Mouse (Mus musculus): ENCODE results near the gene Zfp536. TPM values are rescaled to one million over a fixed set of nuclear protein-coding genes. Genes with fewer than 3 reads are reported as not detected.
A peak's percentile ranks its signal among the peaks of the same experiment; 100 is the strongest.

Gene Zfp536
- polyA plus RNA-seq, 1 experiment from 2014 or later = 27.5 TPM

DNA sequence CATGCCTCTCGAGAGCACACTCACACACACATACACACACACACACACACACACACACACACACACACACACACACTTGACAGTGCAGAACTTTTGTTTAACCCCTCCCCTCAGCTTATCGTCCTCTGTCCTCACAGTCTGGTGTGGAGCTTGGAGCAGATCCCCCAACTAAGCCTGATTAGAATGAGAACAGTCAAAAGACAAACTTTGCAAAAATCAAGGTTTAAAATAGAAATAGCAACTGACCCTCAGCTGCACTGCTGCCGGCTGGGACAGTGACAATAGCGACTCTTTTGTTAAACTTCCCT, 37.1 kb downstream of the Zfp536 start:
- Histone ChIP-seq H3K4me1 (ENCODE audit: control insufficient read depth, insufficient read depth, low read length) (peaks cover 46% of the 10 kb centered on the region), H3K27me3 (ENCODE audit: control insufficient read depth, insufficient read depth, low read length) (no peaks in the 10 kb centered on the region), H3K36me3 (ENCODE audit: control insufficient read depth, insufficient read depth, low read length) (no peaks in the 10 kb centered on the region), H3K4me2 (no peak overlapping the region), H3K9ac (ENCODE audit: low read length) (no peak overlapping the region; the same call in 1 of the 2 replicates), H3K27ac (ENCODE audit: low read depth, low read length) (no peak overlapping the region; the same call in 1 of the 2 replicates), H3K4me3 (ENCODE audit: low read depth, low read length) (no peak overlapping the region), H3K9me3 (ENCODE audit: control insufficient read depth, low read length) (no peaks in the 10 kb centered on the region)
- 10% methylated on average over 4 of the region's 4 CpGs for WGBS
- ATAC-seq (ENCODE audit: low FRiP score) = peak; percentile 59
- peak; percentile 90 for DNase-seq (ENCODE audit: low spot score, missing footprints)

DNA sequence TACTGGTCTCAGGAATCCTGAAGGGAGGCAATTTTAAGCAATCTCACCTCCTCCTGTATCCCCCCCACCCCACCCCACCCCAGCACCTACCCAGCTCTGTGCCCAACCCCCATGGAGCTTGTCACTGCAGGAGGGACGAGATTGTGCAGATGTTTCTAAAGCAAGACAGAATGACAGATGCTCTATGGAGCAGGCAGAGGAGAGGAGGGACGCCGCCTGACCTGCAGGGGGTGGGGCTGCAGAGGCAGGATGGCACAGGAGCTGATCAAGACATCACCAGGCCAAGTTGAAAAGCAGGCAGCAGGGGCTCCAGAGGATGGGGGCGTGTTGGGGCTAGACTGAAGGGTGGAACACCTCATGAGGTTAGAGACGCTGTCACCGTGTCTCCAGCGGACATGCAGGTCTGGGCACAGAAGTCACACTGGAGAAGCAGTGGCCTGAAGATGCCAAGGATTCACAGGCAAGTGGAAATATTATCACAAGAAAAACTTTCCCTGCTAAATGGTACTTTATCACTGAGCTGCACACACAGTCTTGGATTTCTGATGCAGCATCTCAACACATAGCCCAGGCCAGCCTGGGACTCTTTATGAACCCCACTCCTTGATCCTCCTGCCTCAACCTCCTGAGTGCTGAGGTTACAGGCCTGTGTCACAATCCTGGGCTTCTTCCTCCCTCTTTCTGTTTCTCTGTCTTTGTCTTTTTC, 37.6 kb downstream of the Zfp536 start:
- no peaks in the 10 kb centered on the region for H3K36me3 ChIP-seq (ENCODE audit: control insufficient read depth, insufficient read depth, low read length)
- H3K27me3 ChIP-seq (ENCODE audit: control insufficient read depth, insufficient read depth, low read length) = no peaks in the 10 kb centered on the region
- H3K9me3 ChIP-seq (ENCODE audit: control insufficient read depth, low read length) = no peaks in the 10 kb centered on the region
- H3K4me3 ChIP-seq (ENCODE audit: low read depth, low read length) = no peak overlapping the region
- peak overlapping the region; percentile 30; the same call in 1 of the 2 replicates for H3K27ac ChIP-seq (ENCODE audit: low read depth, low read length)
- no peak overlapping the region for H3K4me2 ChIP-seq
- 26% methylated on average over 7 of the region's 7 CpGs for WGBS
- H3K4me1 ChIP-seq (ENCODE audit: control insufficient read depth, insufficient read depth, low read length) = peaks cover 43% of the 10 kb centered on the region
- DNase-seq (ENCODE audit: low spot score, missing footprints) = no peak
- peak; percentile 61 for ATAC-seq (ENCODE audit: low FRiP score)
- H3K9ac ChIP-seq (ENCODE audit: low read length) = peak overlapping the region; percentile 39

DNA sequence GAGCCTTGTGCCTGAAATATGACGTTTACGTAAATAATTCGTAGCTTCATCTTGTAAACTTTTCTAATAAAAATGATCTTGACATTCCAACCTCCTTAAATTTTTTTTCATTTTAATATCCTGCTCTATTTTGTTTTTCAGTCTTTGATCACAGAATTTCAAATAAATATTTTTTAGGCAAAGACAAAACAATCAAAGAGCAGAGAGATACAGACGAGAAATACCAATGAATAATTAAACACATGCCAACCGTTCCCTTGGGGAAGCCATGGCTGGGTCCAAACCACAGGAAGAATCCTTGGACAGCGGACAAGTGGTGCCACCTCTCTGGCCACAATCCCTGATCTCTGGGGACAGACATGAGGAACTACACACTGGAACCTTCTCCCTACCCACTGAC, 38.3 kb downstream of the Zfp536 start:
- no peaks in the 10 kb centered on the region for H3K9me3 ChIP-seq (ENCODE audit: control insufficient read depth, low read length)
- no peaks in the 10 kb centered on the region for H3K36me3 ChIP-seq (ENCODE audit: control insufficient read depth, insufficient read depth, low read length)
- H3K4me2 ChIP-seq = 0 out of 2 replicates have a peak overlapping the region, but pooled peaks have one; percentile 3
- DNase-seq (ENCODE audit: low spot score, missing footprints) (no peak), ATAC-seq (ENCODE audit: low FRiP score) (no peak)
- WGBS = 73% methylated on average over 6 of the region's 6 CpGs
- H3K9ac ChIP-seq (ENCODE audit: low read length) = no peak overlapping the region
- no peaks in the 10 kb centered on the region for H3K27me3 ChIP-seq (ENCODE audit: control insufficient read depth, insufficient read depth, low read length)
- H3K4me1 ChIP-seq (ENCODE audit: control insufficient read depth, insufficient read depth, low read length) = peaks cover 43% of the 10 kb centered on the region
- H3K4me3 ChIP-seq (ENCODE audit: low read depth, low read length) = no peak overlapping the region
- H3K27ac ChIP-seq (ENCODE audit: low read depth, low read length) = no peak overlapping the region

DNA sequence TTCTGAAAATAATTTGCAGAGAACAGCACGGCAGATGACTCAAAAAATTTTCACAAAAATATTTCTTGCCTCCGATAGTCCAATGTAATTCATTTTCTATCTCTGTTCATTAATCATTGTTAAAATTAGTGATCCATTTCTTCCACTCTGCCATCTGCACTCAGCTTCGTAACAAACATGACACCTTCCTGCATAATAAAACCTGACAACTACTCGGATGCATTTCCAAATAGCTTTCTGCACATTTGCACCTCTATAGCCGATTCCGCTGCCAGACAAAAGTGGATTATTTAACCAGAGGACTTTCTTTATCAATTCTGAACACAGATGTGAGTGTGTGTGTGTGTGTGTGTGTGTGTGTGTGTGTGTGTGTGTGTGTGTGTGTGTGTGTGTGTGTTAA, 38.9 kb downstream of the Zfp536 start:
- Histone ChIP-seq H3K27me3 (ENCODE audit: control insufficient read depth, insufficient read depth, low read length) (no peaks in the 10 kb centered on the region), H3K9me3 (ENCODE audit: control insufficient read depth, low read length) (no peaks in the 10 kb centered on the region), H3K4me2 (no peak overlapping the region), H3K4me1 (ENCODE audit: control insufficient read depth, insufficient read depth, low read length) (peaks cover 43% of the 10 kb centered on the region), H3K4me3 (ENCODE audit: low read depth, low read length) (no peak overlapping the region), H3K27ac (ENCODE audit: low read depth, low read length) (no peak overlapping the region), H3K36me3 (ENCODE audit: control insufficient read depth, insufficient read depth, low read length) (no peaks in the 10 kb centered on the region), H3K9ac (ENCODE audit: low read length) (no peak overlapping the region)
- ATAC-seq (ENCODE audit: low FRiP score) (no peak), DNase-seq (ENCODE audit: low spot score, missing footprints) (no peak)
- WGBS = 51% methylated on average over 6 of the region's 6 CpGs

DNA sequence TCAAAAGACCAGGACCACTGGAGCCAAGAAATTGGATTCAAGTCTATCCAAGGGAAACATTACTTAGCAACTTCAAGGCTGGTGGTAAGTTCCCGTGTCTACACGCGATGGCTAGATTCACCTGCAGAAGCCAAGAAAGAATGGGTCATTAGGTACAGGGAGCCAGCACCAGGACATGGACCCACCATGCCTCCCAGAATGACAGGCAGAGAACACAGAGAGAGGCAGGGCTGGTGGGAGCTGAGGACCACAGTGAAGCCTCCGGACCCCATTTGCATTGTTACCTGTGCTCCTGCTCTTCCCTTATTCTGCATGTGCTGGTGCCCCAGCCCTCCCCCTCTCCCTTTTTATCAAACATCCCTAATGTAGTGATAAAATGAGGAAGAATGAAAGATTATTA, 39.4 kb downstream of the Zfp536 start:
- no peak overlapping the region; the same call in 1 of the 2 replicates for H3K27ac ChIP-seq (ENCODE audit: low read depth, low read length)
- WGBS = 99% methylated on average over 4 of the region's 4 CpGs
- H3K9me3 ChIP-seq (ENCODE audit: control insufficient read depth, low read length) = no peaks in the 10 kb centered on the region
- DNase-seq (ENCODE audit: low spot score, missing footprints) = no peak
- no peaks in the 10 kb centered on the region for H3K36me3 ChIP-seq (ENCODE audit: control insufficient read depth, insufficient read depth, low read length)
- peaks cover 42% of the 10 kb centered on the region for H3K4me1 ChIP-seq (ENCODE audit: control insufficient read depth, insufficient read depth, low read length)
- H3K27me3 ChIP-seq (ENCODE audit: control insufficient read depth, insufficient read depth, low read length) = no peaks in the 10 kb centered on the region
- no peak for ATAC-seq (ENCODE audit: low FRiP score)
- H3K4me2 ChIP-seq = no peak overlapping the region
- no peak overlapping the region for H3K9ac ChIP-seq (ENCODE audit: low read length)
- no peak overlapping the region for H3K4me3 ChIP-seq (ENCODE audit: low read depth, low read length)

DNA sequence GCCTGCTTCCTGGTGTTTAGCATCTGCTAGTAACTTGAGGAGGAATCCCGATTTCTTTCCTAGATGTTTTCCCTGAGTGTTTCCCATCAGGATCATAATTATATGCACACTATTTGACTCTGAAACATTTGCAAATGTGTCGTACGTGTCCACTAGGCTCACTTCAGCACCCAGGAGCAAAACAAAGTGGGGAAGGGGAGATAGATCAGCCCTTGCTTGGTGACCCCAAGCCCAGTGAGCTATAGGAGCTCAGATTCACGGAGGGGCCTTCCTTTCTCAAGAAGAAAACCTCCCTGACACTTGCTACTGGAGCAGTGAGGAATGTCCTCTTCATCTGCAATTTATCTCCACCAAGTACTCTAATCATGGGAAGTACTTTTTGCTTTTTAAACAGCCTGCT, 40.7 kb downstream of the Zfp536 start:
- Histone ChIP-seq H3K9ac (ENCODE audit: low read length) (no peak overlapping the region), H3K9me3 (ENCODE audit: control insufficient read depth, low read length) (no peaks in the 10 kb centered on the region), H3K4me1 (ENCODE audit: control insufficient read depth, insufficient read depth, low read length) (peaks cover 38% of the 10 kb centered on the region), H3K36me3 (ENCODE audit: control insufficient read depth, insufficient read depth, low read length) (no peaks in the 10 kb centered on the region), H3K27me3 (ENCODE audit: control insufficient read depth, insufficient read depth, low read length) (no peaks in the 10 kb centered on the region), H3K27ac (ENCODE audit: low read depth, low read length) (no peak overlapping the region), H3K4me3 (ENCODE audit: low read depth, low read length) (no peak overlapping the region), H3K4me2 (no peak overlapping the region)
- ATAC-seq (ENCODE audit: low FRiP score) (no peak), DNase-seq (ENCODE audit: low spot score, missing footprints) (no peak)
- 86% methylated on average over 4 of the region's 4 CpGs for WGBS

DNA sequence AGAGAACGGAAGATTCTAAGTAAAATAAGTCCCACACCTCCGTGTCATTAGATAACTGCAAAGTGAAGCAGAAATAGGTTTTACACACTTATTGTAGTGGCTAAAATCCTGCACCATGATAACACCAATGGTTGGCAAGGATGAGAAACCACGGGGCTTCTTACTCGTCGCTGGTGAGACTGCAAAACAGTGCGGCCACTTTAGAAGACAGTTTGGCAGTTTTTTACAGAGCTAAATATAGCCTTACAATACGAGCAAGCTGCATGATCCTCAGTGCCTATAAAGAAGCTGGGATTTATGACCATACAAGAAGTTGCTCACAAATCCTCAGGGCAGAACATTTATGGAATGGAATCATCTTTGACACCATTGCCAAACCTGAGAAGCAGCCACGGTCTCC, 45.7 kb downstream of the Zfp536 start:
- DNase-seq (ENCODE audit: low spot score, missing footprints) (no peak), ATAC-seq (ENCODE audit: low FRiP score) (no peak)
- 88% methylated on average over 8 of the region's 8 CpGs for WGBS
- no peaks in the 10 kb centered on the region for H3K9me3 ChIP-seq (ENCODE audit: control insufficient read depth, low read length)
- no peak overlapping the region for H3K27ac ChIP-seq (ENCODE audit: low read depth, low read length)
- peaks cover 11% of the 10 kb centered on the region for H3K4me1 ChIP-seq (ENCODE audit: control insufficient read depth, insufficient read depth, low read length)
- no peak overlapping the region for H3K4me2 ChIP-seq
- H3K27me3 ChIP-seq (ENCODE audit: control insufficient read depth, insufficient read depth, low read length) = no peaks in the 10 kb centered on the region
- no peak overlapping the region for H3K4me3 ChIP-seq (ENCODE audit: low read depth, low read length)
- H3K36me3 ChIP-seq (ENCODE audit: control insufficient read depth, insufficient read depth, low read length) = no peaks in the 10 kb centered on the region
- no peak overlapping the region for H3K9ac ChIP-seq (ENCODE audit: low read length)

DNA sequence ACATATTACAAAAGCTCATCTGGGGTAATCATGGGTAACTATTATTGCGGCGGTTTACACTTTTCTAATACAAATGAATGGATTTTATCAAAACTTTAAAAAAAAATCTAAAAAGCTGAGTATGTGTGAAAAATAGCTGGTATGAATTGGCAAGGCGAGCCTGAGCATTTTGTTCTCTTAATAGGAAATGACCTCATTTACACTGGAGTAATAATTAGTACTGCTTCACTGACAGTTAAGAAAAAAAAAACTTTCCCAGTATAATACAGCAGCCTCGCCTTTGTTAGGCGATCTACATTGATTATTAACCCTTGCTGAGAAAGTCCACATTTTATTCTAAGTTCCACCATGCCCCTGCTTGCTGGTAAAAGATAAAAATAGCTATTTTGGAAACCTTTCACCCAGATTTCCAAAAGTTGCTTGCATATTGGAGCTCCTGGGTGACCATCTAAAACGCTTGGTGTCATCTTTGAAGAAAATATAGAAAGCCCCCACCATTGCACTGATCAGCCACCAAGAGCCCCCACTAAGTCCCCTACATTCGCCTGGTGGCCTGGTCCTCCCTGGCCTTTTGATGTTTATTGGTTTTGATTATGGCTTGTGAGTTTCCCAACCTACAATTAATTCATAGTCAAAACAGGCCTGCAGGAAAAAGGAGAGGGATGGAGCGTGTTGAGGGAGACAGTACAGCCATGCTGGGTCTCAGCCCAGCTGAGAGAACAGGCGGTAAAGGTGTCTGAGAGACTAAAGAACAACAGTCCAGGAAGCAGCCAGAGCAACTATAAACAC, 49.2 kb downstream of the Zfp536 start:
- no peak overlapping the region for H3K4me2 ChIP-seq
- H3K36me3 ChIP-seq (ENCODE audit: control insufficient read depth, insufficient read depth, low read length) = no peaks in the 10 kb centered on the region
- H3K27ac ChIP-seq (ENCODE audit: low read depth, low read length) = no peak overlapping the region; the same call in 1 of the 2 replicates
- DNase-seq (ENCODE audit: low spot score, missing footprints) (no peak), ATAC-seq (ENCODE audit: low FRiP score) (no peak)
- H3K4me3 ChIP-seq (ENCODE audit: low read depth, low read length) = no peak overlapping the region
- WGBS = 70% methylated on average over 9 of the region's 9 CpGs
- peaks cover 10% of the 10 kb centered on the region for H3K4me1 ChIP-seq (ENCODE audit: control insufficient read depth, insufficient read depth, low read length)
- H3K9ac ChIP-seq (ENCODE audit: low read length) = no peak overlapping the region
- H3K9me3 ChIP-seq (ENCODE audit: control insufficient read depth, low read length) = no peaks in the 10 kb centered on the region
- H3K27me3 ChIP-seq (ENCODE audit: control insufficient read depth, insufficient read depth, low read length) = no peaks in the 10 kb centered on the region

DNA sequence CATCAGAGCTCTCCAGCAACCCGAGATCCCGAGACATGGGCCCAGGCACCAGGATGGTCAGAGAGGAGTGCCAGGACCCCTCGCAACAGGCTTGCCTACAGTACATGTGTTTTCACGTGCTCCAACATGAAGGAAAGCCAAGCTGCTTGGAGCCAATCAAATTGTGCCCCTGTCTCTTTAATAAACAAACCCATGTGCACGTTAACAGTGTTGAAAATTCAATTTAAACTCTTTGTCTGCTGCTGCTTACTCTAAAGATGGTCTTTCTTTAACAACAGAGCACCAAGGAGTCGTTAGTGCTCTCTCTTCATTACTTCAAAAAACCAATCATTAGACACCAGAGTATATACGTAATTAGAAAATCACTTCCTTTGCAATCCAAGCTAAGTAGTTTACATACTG, 50.2 kb downstream of the Zfp536 start:
- H3K9ac ChIP-seq (ENCODE audit: low read length) = no peak overlapping the region
- H3K27me3 ChIP-seq (ENCODE audit: control insufficient read depth, insufficient read depth, low read length) = no peaks in the 10 kb centered on the region
- no peak for DNase-seq (ENCODE audit: low spot score, missing footprints)
- H3K9me3 ChIP-seq (ENCODE audit: control insufficient read depth, low read length) = no peaks in the 10 kb centered on the region
- H3K4me2 ChIP-seq = no peak overlapping the region
- no peak overlapping the region for H3K27ac ChIP-seq (ENCODE audit: low read depth, low read length)
- ATAC-seq (ENCODE audit: low FRiP score) = no peak
- no peak overlapping the region for H3K4me3 ChIP-seq (ENCODE audit: low read depth, low read length)
- no peaks in the 10 kb centered on the region for H3K36me3 ChIP-seq (ENCODE audit: control insufficient read depth, insufficient read depth, low read length)
- peaks cover 10% of the 10 kb centered on the region for H3K4me1 ChIP-seq (ENCODE audit: control insufficient read depth, insufficient read depth, low read length)
- WGBS = 74% methylated on average over 7 of the region's 7 CpGs

Measured in midbrain, embryonic 11.5 days (tissue).